Mouse (Mus musculus): Measurements from ENCODE around the gene Zfp369.
A peak's percentile ranks its signal among the peaks of the same experiment; 100 is the strongest.
"Not testable (repeated sequence)": the region's sequence is repeated elsewhere in the genome, so short reads cannot be mapped to it uniquely, and the experiment has no call there.

Gene Zfp369

DNA sequence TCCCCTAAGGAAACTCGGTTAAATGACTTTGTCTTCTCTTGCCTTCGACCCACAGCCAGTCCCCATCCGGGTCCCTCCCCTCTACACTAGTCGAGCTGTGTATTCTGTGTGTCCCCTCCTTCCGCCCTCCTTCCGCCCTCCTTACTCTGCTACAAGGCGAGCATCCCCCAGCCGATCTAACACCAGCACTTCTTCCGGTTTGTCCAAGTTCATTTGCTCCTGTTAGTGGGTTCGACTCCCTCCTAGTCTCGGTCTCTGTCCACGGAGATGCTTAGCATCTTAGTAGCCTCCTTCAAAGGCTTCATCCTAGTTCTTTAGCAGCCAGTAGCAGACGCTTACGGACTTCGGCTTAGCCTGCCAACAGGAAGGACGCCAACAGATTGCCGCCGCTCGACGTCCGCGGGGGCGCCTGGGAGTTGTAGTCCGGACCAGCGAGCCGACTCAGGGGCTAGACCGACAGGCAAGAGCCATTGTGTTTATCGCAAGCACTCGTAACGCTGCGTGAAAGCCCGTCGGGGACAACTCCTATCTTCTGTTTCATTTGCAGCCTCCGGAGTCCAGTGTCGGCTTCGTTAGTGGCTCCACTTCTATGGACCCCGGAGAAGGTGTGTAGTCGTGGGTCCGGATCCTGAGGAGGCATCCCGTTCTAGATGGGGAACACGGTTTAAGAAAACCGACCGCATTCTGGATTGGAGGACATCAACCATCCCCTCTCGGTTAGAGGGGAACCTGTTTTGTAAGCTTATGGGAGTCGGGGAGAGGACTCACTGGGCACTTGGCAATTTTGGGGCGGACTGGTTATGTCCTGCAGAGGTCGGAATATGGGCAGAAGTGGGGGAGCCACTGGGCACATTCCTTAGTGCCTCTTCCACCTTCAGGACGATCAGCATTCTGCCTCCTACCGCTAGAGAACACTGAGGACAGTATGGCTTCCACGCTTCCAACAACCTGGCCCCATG is at the start of gene Zfp369:
TSS of gene Zfp369 (plus strand) at position 432 of the 959 bp plus-strand sequence.
- peak; percentile 92 for DNase-seq (ENCODE audit: low spot score)

DNA sequence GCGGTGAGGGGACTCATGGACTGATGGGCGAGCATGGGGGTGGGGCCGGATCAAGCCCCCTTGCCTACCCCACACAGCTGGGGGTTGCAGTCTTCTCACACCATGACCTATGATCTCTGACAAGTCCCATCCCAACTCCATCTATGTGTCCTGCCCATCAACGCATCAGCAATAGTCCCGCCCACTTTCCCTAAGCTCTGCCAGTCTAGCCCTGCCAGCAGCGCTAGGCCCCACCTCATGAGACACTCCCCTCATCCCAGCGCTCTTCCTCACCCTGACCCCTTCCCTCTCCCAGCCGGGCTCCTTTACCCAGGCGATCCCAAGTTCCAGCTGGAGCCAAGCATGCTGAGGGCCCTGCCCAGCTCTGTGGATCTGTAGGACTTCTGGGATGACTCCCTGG is 41.4 kb upstream of the Zfp369 start:
- no peak for DNase-seq (ENCODE audit: low spot score)

DNA sequence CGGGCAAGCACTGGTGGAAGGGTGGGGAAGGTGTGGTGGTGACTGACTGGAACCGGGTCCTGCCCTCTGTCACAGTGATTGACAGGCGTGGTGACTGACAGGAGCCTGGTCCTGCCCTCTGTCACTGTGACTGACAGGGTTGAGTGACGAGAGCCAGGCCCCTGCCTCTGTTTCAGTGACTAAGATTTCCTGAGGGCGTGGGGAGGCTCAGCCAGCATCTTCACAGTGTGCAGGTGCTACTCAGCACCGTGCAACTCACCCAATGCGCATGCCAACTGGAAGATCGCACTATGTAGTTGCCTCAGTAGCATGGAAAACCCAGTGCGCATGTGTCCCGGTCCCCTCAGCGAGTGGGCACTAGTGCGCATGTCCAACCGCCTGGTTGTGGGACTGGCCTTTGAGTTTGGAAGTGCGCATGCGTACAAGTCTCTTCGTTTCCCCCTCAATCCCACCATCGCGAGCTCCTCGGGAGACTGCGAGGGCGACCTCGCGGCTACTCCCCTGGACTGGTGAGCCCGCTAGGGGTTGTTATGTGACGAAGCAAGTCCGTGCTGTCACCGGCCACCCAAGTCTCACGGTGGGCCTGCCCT is 38.0 kb upstream of the Zfp369 start:
- DNase-seq (ENCODE audit: low spot score), result peak; percentile 98

DNA sequence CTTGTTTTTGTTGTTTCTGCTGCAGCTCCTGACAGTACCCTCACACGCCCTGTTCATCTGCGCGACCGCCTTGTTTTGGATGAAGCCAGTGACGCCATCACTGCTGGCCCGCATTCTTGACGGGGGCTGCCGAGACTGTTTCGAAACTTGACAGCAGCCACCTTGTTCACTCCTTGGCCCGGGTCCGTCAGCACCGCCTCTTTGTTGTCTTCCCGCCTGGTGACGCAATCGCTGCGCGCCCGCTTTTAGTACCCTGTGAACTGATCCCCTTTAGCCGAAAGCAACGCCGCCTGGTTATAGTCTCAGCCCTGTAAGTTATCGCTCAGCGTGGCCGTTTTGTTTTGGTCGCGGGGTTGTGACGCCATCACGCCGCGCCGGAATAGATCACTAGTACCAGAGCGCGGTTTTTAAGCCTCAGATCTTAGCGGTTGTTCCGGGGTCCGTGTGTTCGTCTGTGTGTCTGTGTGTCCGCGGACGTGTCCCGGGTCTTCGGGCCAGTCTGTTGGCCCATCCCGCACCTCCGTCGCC is 37.5 kb upstream of the Zfp369 start:
- peak; percentile 91 for DNase-seq (ENCODE audit: low spot score)

DNA sequence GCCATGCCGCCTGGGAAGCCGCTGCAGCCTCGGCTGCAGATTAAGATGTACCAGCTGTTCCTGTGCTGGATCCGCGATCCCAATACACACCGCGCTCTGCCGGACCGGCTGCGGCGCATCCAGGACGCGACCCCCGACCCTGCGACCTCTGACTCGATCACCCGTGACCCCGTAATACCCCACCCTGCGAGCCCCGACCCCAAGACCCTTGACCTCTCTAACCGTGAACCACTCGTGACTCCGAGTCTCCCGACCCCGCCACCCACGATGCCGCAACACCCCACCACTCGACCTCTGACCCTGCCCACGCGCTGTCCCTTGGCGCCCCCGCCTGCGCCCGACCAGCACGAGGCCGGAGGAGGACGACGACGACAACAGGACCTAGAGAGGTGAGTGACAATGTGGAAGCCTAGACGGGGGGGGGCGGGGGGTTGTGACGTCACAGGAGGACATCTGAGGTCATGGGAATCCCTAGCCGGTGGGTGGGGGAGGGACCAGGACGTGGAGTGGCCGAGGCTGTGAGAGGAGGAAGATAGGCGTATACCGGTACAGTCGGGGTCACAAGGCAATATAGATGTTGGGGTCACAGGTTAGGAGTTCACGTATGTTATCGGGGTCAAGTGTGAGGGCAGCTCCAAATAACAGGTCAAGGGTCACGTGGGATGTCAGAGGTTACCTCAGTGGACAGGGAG is 36.8 kb upstream of the Zfp369 start:
- peak; percentile 14 for DNase-seq (ENCODE audit: low spot score)

DNA sequence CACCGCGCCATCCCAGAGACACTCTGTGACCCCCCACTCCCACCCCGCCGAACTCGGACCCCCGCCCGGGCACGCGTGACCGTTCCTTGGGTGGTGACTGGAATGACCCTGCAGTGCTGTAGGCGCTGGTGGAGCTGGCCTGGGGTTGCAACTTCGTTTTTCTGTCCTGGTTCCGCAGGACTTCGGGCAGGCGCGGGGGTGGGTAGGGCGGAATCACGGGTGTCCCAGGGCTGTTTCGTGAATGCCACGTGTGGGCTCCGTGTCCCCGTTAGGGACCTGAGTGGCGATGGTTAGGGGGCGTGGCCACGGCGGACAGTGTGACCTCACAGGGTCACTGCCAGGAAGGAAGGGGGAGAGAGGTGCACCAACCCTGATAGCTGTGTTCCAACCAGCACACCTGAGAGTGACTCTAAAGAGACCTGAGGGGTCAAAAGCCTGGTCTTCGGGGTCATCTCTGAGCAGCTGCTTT is 36.3 kb upstream of the Zfp369 start:
- DNase-seq (ENCODE audit: low spot score), result no peak

DNA sequence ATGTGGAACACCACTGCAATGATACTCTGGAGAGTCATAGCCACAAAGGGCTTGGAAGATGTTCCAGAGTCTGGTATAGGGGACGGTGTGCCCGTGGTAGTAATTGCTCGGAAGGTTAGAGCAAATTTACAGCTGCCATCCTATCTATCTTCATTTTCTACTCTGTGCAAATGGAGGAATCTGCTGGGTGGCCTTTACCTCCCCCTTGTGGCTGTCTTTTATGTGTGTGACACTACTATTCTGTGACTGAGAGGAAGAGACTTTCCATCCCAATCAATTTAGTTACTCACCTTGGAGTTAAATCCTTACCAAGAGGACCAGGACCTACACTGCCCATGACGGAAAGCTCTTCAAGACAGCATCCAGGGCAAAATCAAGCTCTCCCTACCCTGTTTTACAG is 35.3 kb upstream of the Zfp369 start:
- DNase-seq (ENCODE audit: low spot score), result peak; percentile 14

DNA sequence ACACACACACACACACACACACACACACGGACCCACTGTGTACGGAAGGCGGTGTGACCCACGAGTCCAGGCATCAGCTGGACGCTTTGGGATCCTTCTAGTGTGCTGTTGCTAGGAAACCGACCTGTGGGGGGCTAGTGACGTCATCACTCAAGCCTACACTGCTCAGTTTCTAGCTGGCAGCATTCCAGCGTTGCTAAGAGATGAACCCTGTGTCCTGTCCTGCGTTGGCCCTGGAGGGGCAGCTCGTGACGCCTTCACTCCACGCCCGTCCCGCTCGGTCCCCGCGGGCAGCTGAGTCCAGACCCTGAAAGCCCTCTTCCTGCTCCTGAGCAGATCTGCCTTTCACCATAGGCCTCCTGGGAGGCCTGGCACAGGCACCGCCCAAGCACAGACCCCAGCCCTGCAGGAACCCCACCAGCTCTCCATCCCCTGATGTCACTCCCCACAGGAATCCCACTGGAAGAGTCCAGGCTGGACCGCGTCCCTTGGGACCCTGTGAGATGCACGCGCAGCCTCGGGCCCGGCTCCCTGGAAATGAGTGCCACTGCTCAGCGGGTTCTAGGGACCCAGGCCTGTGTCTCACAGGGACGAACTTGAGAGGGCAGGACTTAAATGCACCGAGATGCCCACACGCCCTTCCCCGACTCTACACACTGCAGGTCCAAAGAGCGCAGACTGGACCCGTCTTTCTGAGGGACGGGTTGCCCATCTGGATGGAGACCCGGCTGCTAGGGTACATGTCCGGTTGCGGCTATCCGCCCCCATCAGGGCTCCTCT is 20.2 kb upstream of the Zfp369 start:
- DNase-seq (ENCODE audit: low spot score), result no peak

DNA sequence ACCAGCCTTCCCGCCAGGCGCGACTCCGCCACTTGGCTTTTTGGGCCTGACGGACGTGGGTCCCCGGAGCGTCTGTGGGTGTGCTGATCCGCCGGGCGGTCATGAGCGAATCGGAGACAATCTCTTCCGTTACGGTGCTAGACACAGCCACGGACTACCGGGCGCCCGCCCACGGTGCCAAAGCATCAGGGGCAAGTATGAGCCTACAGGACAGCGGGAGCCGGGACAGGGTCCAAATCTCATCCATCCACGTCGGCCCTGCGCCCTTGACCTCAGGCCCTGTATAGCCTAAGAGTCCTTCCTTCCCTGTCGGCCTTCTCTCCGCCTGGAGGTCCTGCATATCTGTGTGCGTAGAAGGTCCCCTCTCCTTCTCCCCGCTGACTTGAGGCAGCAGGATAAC is 19.4 kb upstream of the Zfp369 start, which contains the start of gene Gm10775:
TSS of gene Gm10775 (plus strand) at position 301 of the 400 bp plus-strand sequence.
- no peak for DNase-seq (ENCODE audit: low spot score)

DNA sequence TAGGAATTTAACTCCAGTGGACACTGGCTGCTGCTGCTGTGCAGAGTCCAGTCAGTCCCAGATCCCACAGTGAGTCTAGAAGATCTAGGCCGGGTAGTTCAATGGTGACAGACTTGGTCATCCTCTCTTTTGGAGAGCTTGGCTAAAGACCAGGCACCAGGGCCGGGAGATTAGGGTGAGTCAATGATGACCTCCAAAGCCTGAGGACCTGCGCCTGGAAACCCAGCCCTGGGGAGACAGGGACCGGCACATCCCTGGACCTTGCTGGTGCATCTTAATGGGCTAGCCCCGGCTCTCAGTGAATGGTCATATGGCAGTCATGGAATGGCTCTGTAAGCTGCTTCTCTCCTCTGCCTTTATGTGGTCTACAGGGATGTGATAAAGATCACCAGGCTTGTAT is 16.5 kb upstream of the Zfp369 start:
- DNase-seq (ENCODE audit: low spot score), result no peak

DNA sequence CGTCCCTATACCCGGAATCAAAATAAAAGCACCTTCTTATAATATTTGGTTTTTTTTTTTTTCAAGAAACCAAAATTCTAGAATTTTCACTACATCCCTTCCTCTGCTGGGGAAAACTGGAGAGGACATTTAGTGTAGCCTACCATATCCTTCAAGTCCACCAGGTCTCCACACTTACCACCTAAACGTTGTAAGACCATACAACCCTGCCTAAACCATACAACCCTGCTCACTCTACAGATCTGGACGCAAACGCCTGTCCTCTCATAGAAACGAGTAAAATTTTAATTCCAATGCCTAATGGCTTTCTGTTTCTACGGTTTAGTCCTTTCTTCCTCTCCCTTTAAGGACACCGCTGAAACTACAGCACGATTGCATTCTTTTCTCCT is 626 bp upstream of the Zfp369 start:
- DNase-seq (ENCODE audit: low spot score), result no peak

DNA sequence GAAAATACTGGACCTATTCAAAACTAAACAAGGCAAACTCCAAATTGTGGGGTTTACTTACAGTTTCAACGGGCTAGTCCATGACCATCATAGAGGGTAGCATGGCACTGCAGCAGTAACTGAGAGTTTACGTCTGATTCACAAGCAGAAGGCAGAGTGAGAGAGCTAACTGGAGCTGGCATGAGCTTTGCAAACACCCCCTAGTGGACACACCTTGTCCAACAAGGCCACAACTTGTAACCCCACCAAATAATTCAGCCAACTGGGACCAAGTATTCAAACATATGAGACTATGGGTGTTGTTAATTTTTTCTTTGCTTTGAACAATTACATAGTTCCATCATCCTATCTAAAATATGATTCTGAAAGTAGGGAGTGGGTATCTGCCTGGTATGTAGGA is 8.2 kb downstream of the Zfp369 start:
- no peak for DNase-seq (ENCODE audit: low spot score)

DNA sequence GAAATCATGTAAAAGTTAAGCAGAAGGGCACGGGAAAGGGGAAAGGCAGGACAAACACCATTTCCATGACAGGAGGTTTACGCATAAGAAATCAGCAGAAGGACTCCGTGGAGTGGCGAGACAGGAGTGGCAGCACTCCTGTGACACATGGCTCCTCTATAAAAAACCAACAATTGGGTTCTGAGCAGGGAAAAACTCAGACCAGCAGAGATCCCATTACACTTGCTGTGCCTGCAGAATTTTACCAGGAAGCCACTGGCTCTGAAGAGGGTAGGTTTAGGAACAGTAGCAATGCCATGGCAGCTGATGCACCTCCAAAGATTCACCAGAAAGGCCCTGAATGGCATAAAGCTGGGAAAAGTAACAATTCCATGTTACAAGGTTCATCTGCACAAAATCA is 17.7 kb downstream of the Zfp369 start:
- no peak for DNase-seq (ENCODE audit: low spot score)

DNA sequence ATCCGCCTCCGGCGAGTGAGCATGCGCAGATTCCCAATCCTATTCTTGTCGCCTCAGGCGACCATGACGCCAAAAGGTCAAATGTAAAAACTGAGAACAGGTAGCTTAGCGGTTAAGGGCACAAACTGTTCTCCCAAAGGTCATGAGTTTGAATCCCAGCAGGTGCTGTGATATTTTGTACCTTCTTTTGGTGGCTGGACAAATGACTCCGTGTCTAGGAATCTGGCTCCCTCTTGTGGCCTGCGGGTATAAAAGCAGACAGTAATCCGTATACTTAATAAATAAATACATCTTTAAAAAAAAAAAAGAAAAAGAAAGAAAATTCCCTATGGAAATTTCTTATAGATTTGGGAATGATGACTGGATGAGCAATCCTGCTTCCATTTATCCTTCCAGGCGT is 32.2 kb downstream of the Zfp369 start:
- DNase-seq (ENCODE audit: low spot score), result not testable (repeated sequence)

DNA sequence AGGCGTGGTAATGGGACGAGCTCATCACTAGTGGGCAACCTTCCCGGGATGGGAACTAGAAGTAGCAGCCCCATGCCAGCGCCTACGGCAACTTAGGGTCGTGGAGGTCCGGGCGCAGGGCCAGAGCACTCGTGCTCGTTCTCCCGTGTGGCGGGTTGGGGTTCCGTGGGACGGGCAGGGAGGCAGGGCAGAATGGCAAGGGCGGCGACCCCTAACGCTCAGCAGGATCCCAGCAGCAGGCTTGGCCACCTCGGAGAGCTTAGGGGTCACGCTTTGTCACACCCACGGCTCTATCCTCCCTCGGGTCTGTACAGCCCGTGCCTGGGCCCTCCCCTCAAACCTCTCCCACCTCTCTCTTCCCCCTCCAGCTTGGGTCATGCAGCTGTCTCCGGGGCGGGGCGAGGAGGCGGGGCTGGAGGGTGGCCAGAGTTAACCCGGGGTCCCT is 32.7 kb downstream of the Zfp369 start:
- no peak for DNase-seq (ENCODE audit: low spot score)

DNA sequence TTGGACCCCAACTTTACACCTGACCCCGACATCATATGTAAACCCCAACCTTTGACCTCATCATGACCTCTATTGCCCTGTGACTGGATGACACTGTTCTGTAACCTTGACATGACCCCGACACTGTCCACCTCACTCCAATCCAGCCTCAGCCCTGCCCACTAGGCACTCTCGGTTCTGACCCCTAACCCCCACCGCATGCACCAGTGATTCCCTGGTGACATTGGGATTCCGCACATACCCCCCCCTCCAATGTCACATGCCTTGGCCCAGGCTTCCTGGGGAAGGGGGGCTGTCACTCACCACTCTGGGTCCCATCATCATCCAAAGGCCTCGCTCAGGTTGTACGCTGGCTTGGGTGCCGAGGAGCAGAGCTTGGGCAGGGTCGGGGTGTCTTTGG is 33.2 kb downstream of the Zfp369 start:
- DNase-seq (ENCODE audit: low spot score), result no peak

DNA sequence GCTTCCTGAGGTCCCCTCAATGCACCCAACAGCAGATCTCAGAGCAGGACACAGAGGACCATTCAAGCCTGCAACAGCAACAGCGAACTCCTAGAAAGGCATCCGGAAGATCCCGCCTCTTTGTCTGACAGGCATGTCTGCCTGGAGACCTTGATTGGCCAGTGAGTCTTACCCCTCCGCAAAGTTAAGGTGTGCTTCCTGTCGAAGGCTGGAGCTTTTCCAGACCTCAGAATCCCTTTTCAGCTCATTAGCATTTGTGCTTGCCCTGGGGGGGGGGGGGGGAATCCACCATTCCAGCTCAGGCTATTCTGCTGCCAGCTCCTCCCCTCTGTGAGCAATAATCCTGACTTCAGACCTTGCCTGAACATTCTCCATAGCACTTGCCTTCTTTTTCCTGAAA is 69.9 kb downstream of the Zfp369 start:
- DNase-seq (ENCODE audit: low spot score), result not testable (repeated sequence)

DNA sequence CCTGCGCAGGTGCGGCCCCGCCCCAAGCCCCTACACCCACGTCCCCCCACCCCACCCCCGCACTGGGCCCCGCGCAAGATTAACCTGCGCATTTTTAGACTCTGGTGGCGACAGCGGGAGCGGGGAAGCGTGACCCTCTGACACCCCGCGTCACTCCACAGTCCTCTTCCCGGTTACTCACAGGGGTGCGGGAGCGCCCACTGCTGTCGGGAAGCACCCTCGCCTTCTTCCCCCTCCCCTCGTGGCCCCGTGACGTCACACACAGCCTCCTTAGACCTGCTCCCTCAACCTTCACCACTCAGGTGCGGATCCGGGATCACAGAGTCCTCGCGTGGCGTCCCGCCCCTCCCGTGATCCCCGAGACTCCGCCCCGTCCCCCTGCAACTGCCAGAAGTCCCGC is 73.2 kb downstream of the Zfp369 start:
- DNase-seq (ENCODE audit: low spot score), result not testable (repeated sequence)
